Mouse (Mus musculus) spleen, adult 12 weeks (tissue): ENCODE data around the gene Tmco4.

ENCODE experiments used
- DNase-seq: peaks from one replicate; pipeline ENCODE4 v3.0.0; 2022; ENCODE audit warnings: low spot score

Tmco4 gene

DNA sequence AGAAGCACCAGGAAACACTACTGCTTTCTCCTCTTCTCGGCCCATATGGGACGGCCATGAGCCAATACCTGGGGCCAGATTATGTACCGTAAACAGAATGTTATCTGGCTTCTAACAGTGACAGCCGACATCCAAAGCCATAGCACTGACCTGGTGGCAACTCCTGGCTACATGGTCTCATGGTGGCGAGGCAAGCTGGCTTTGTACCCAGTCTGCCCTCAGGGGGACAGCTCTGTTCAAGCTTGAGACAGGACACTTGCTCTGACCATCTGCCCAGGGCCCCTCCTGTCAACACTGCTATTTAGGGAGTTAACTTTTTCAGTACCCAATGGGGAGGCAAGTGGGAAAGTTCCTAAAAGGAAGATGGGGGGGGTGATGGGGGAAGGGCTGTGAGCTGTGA is 84.6 kb downstream of the Tmco4 start:
- DNase-seq = no peak

DNA sequence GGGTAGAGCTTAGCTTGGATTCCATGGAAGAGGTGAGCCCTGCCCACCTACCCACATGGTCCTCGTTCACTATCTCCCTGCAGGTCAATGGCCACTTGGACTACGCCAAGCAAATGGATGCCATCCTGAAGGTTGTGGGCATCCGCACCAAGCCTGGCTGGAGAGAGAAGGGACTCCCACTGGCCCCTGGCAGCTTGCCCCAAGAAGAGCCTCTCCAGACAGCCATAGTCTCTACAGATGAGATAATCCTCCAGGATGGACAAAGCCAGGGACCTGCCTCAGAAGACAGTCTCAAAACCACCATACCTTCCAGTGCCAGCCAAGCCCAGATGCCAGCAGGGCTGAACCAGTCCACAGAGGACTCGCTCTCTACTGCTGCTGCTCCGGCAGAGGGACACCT is 85.3 kb downstream of the Tmco4 start:
- DNase-seq = no peak

DNA sequence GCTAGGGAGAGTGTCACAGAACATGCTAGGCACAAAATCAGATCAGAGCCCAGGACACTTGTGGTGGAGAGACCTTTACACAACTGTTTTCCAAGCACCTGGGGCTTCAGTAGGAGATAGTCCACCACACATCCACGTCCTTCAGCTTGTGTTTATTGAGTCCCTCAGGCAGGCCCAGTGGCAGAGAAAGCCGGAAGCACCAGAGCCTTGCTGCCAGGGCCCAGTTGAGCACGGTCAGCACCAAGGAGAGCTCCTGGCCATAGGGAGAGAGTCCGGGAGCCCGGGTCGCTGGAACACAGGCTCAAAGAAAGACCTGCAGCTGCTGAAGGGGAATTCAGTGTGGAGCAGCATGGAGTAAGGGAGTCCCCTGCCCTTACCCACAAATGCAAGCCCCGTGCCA is 86.9 kb downstream of the Tmco4 start:
- DNase-seq = no peak

DNA sequence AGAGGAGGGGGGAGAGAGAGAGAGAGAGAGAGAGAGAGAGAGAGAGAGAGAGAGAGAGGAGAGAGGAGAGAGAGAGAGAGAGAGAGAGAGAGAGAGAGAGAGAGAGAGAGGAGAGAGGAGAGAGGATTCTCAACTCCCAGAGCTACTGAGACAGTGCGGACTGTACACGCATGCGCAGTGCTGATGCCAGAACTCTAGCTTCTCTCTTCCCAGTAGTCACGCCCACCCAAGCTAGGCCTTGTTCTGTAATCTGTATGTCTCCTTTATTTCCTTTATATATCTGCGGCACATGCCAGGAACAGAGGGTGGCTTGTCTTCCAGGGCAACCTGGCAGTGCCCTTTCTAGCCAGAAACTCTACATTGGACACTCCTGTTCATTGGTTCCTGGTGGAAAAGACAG is 92.1 kb downstream of the Tmco4 start:
- DNase-seq = no peak

DNA sequence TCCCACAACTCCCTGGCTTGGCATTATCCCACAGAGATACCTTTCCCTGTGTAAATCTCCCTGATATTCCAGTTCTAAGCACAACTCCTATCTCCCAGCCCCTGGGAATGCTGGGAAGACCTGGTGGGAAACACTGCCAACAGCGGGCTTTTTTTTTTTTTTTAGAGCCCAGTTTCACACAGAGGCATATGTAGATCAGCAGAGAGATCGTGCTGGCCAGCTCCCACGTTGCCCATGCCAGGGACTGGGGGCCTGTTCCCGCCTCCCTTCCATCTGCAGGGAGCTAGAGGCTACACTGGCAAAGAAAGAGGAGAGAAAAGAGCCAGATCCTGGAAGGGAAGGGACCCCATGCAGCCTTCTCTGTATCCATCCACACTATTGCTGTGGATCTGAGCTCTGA is 95.6 kb downstream of the Tmco4 start:
- DNase-seq = no peak

DNA sequence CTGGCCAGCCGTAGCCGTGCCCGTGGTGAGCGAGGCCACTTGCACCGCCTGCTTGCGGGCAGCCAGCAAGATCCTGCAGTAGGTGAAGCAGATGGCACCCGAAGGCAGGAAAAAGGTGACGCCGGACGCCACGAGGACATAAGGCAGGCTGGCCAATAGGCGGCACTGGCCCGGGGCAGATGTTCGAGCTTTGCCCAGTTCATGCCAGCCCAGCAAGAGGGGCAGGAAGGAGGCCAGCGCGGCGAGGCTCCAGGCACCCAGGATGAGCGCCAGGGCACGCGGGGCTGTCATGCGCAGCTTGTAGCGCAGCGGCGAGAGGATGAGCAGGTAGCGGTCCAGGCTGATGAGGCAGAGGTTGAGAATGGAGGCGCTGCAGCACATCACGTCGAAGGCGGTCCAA is 101.4 kb downstream of the Tmco4 start:
- DNase-seq = no peak

DNA sequence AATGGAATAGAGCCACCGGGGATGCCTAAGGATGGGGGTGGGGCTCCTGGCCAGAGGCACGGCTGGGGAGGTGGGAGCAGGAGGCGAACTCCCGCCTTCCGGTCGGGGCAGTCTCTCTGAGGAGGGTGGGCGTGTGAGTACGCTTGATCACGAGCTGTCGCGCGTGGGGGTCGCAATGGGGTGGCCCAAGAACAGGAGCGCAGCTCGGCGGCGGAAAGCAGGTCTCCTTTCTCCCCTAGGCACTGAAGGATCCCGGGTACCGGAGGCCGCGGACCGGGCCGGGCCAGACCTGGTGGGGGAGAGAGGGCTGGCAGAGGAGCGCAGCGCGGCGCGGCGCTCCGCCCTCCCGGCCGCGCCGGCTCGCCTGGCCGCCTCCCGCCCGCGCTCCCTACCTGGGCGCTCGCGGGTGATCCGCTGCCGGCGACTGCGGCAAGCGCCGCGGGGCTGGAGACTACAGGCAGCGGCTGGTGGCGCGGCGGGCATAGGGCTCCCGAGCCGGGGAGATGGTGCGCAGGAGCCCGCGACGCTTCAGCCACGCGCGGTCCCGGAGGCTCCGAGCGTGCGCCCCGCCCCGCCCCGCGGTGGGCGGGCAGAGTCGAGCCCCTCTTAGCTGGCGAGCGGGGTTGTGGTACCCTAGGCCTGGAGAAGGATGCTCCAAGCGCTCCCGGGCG is 102.5 kb downstream of the Tmco4 start, which contains the start of gene Htr6:
TSS of gene Htr6 (minus strand) at position 530 of the 671 bp plus-strand sequence.
- no peak for DNase-seq

DNA sequence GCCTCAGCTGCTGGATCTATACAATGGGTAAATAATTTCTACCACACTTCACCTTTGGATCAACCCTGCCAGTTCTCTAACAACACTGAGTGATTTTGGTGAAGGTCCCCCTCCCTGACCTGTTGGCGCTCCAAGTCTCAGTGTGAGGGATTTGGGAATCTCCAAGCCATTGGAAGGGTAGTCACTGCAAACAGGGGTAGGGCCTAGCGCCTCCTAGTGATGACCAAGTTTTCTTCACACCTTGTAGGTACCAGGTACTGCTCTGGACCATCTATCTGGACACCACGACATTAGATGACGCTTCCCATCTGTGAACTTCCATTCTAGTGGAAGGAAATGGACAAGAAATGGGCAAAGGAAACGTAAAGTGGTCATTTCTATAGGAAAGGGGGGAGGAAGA is 103.2 kb downstream of the Tmco4 start:
- DNase-seq = no peak

DNA sequence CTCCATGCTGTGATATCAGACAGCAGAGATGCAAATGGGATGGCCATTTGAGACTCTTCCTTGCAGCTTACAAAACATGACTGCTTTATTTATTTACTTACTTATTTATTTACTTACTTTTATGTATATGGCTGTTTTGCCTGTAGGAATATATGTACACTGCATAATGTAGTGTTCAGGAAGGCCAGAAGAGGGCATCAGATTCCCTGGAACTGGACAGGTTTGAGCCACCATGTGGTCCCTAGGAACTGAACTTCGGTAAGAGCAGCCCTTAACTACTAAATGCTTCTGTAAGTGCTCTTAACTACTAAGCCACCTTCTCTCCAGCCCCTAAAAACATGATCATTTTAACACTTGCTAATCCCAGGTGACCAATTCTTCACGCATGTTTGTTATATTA is 105.6 kb downstream of the Tmco4 start:
- no peak for DNase-seq

DNA sequence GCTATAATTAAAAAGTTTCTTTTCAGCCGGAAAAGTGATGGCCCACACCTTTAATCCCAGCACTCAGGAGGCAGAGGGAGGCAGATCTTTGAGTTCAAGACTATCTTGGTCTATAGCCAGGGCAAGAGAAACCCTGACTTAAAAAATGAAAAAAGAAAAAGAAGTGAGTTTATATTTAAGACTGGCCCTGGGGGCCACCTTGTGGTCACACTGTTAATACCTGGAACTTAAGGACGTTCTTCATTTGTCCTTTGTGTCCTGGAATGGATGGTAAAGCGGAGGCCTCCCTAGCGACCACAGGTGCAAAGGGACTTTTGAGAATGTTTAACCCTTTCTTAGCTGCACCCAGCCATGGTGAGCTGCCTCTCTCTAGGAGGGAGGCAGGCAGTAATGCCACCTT is 106.0 kb downstream of the Tmco4 start:
- DNase-seq = no peak

DNA sequence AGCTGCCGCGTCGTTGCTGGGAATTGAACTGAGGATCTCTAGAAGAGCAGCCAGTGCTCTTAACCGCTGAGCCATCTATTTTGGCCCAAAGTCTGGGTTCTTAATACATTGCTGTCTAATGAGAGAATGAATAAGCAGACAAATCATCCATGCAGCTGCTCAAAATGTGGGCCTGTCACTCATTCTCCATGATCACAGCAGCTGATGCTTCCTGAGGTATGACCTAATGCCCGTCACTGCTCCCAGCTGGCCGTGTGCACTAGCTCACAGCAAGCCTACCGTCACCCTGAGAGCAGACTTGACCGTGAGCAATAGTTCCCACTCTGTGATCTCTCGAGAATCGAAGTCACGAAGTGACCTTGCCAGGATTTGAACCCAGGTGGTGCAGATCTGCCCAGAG is 106.8 kb downstream of the Tmco4 start:
- no peak for DNase-seq

DNA sequence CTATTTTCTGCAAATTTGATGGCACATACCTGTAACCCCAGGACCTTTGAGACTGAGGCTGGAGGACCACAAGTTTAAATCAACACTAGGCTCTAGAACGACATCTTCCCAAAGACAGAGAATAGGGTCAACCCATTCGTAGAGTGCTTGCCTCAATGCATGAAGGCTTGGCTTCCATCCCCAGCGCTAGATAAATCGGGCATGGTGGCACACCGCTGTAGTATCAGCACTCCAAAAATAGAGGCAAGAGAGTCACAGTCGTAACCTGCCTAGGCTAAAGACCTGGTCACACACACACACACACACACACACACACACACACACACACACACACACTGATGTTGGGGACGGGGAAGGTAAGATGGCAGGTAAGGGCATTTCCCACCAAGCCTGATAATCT is 107.6 kb downstream of the Tmco4 start:
- no peak for DNase-seq

DNA sequence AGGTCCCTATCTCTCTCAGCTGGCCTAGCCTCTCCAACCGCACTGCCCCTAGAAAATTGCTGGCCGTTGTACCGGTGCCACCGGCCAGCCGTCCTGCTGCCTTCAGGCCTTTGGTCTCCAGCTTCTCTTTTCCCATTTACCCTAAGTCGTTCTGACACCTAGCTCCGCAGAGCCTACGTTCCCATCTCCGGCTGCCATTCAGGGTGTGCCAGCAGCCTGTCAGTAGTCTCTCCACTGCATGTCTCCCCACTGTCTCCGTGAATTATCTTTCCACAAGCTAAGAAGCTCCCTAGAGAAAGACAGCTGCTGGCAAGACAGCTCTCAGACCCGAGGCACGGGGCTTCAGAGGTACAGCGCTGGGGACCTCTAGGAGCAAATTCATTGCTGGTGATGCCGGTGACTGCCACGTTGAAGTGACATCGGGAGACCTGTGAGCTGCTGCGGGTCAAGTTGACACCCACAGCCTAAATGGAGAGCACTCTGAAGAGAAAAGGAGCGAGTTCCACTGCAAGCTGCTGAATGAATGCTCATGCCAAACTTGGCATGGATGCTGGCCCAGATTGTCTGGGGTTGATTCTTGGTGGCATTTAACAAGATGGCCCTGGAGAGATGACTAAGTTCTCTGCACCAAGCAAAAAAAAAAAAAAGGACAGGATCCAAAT is 108.7 kb downstream of the Tmco4 start:
- no peak for DNase-seq

DNA sequence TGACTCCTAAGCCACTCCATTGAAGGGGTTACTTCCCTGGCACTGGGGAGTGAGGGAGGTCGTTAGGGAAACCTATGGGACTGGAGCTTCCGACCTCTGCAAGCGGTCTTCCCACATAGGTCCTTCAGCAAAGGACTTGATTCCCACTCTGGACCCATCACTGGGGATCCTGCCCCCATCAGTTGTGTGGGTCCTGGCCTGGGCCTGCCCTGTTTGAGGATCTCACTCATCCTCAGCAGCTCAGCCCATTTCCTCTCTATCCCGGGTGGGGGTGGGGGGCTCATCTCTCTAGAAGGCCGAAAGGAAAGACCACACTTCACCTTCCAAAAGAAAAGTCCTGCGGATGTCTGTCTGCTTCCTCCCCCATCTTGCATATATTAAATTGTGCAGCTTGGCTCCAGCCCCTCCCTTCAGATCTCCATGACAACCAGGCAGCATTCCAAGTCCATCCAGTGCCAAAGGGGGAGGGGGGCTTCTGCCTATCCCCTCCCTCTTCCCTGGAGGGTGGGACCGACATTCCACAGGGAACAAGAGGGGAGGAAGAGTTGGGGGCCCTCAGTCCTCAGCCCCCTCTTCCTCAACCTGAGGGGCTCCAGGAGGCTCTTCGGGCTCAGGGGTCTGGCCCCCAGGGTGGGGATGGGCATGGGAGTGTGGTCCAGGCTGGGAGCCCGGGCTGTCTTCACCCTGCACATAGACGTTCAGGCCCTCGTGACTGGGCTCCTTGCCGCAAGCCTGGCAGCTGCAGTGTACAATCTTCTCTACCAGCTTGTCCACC is 110.3 kb downstream of the Tmco4 start:
- DNase-seq = no peak

DNA sequence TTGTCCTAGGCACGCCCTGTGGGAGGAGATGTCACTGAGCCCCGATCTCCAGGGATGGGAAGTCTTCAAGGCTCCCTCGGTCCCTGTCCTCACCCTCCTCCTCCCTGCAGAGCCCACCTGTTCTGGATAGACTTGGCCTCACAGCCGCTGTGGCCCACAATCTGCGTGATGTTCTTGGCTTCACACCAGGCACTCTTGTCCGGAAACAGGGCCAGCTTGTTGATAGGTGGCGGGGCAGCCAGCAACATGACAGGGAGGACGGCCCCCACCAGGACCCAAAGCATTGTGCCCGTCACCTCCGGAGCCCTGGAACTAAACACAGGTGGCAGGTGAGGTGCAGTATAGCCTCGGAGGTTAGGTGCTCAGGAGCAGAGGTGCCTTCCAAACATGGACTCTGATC is 112.6 kb downstream of the Tmco4 start:
- no peak for DNase-seq

DNA sequence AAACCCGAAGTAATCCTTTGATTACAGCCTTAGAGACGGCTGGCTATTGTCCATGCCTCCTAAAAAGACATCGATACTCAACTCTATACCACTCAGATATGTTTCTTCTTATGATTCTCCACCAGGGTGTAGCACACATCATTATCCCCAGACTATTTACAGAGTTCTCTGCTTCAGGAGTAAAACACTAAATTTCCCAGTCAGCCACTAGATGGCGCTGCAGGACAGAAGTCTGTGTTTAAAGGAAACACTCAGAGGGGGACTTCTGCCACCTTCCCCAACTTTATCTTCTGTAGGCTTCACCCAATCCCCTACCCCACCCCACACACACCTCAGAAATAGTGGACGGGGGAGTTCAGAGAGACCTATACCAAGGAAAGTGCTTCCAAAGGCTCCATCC is 113.3 kb downstream of the Tmco4 start:
- peak; percentile 60 for DNase-seq

DNA sequence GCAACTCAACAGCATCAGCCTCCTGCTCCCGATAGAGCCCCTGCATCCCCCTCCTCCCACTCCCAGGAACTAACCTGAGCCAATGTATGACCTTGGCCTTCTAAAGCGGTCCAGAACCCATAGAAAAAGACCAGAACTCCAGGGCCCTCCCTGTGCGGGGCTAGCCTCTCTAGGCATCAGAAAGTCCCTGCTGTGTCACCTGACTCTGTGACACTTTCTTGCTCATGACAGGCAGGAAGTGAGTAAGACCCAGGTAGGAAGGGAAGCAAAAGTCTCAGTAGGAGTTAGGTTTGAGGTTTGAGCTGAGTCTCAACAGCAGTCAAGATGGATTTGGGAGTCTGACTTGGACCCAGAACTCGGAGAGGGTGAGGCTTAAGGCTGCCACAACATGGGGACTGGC is 114.3 kb downstream of the Tmco4 start:
- DNase-seq = no peak

DNA sequence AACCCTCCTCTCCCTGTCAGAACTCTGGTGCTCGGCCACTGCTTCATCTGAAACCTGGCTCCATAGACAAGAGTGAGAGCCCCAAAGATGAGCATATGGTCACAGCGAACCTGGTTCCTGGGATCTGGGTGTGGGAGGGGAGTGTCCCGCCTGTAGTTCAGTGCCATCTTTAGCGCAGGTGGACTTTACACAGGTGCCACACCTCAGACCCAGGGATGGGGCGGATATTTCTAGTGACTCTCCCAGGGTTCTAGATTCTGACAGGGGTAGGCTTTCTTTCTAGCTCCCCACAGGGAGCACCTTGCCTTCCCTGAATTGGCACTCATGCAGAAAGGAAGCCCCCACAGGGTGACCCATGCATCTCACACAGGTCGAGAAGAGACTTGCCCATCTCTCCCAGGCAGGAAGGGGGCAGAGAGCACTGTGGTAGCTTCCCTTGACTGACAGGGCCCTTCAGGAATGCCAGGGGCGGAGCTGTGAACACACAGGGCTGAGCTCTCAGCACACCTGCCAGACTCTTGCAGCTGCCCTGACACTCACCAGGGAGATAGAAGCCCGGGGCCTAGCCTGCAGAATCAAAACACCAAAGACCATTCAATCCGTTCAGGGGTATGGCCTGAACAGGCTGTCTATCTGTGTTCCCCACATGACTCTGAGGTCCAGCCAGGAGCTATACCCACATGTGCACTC is 116.4 kb downstream of the Tmco4 start:
- no peak for DNase-seq

DNA sequence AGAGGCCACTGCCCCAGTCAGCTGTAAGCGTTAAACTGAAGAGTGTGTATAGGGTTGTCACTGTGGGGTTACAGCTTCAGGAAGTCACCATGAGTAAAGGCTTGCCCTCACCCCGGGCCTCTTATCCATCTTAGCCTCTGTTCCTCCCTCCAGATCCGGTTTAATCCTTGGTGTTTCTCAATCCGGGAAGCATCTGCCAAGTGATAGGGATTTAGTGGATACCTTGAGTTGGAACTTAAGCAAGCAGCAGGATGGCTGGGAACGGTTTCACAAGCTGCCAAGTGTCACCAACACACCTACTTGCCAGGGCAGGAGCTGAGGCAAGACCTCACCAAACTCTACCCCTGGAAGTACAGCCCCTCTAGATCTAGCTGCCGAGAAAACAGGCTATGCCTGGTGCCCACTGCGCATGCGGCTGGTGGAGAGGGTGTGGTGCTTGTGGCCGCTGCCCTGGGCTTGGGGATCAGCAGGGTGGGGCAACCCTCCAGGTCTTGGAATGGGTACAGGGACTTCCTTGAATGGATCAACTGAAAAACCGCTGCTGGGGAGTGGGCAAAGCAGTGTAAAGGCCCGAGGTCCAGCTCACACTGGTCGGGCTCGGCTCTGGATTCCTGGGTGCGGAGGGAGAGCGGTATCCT is 117.7 kb downstream of the Tmco4 start:
- DNase-seq = no peak

DNA sequence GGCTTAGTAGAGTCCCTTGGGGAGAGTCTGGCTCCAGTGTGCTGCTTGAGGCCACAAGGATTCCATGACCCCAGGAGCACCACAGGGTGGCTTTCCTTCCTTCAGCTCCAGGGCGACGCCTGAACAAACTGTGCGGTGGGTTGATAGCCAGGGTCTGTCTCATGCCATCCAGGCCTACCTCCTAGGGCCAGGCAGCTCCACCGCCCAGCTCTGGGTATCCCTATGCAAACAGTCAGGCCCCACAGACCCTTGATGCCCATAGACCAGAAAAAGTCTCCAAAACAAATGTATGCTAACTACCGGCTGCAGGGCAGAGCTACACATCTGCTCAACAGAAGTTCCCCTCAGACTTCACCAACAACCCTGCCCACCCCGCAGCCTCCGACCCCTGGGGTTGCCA is 118.4 kb downstream of the Tmco4 start:
- DNase-seq = no peak

DNA sequence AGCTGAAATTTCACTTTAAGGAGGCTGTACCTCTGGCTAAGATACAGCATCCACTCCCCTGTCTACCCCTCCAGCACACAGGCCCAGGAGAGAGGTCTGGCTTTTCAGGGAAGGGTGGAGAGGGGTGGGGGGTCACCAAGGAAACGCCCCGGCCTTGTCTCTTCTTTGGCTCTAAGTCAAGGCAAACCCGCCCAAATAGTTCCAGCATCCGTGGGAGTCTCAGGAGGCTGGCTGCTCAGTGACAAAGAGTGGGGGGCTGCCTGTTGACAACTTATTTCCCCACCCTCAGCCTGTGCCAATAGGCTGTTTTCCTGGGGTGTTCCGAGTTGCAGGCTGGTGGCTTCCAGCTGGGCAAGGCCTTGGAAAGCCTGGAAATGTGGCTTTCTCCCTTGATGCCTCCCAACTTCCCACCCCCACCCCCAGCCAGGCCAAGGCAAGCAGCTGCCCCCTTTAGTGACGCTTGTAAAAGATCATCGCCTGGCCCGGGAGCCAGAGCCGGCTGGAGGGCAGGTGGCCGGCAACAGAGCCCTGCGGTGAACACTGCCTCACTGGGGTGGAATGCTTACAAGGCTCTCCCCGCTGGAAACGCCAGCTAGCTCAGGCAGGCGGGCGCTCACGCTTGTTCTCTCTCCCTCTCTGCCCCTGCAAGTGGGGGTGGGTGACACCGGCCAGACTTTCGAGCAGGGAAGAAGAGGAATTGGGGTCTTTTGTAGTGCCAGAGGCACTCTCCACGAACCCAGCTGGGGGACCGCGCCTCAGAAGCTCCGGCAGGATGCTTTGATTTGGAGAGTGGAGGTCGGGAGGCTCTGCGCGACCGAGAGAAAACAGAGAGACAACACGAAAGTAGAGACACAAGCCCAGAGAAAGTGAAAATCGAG is 119.0 kb downstream of the Tmco4 start:
- no peak for DNase-seq
